Mouse (Mus musculus) induced T-regulatory cell, adult 2 months (primary cell): ENCODE data around the gene Rhot2.

Experiments used
- DNase-seq: peaks from one replicate; pipeline ENCODE4 v3.0.0-alpha.2; 2012; ENCODE audit warnings: low read depth

Gene Rhot2

GRCm38 (mm10) chr17:25844396-25844901, at the start of gene Rhot2:
Gene Rhot2 (minus strand): TSS chr17:25844851.
- peak; percentile 98 for DNase-seq

DNA sequence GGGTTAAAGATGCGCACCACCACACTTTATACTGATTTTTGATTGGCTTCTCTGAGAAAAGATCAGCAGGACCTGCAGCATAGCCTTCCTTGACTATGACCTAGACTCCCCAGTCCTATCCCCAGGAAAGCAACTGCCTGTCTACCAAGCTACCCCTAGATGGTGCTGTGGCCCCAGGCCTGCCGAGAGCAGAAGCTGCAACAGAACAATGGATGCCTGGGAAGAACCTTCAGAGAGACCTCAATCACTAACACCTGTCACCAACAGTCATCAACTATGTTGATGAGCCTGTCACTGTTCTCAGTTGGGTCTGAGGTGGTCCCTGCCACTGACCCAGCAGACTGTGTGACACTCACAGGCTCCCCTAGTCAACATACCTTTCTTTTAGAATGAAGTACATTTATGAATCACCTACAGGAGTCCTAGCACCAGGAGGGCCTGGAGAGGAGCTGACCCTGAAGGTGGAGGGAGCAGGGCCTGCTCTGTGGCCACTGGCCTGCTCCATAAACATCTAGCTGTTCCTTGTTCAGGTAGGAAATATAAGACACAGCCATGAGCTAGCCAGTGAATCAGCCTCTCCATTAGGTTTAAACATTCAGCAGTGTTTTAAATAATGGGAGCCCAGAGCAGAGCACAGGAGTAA, 49.4 kb upstream of the Rhot2 start:
- peak; percentile 77 for DNase-seq

DNA sequence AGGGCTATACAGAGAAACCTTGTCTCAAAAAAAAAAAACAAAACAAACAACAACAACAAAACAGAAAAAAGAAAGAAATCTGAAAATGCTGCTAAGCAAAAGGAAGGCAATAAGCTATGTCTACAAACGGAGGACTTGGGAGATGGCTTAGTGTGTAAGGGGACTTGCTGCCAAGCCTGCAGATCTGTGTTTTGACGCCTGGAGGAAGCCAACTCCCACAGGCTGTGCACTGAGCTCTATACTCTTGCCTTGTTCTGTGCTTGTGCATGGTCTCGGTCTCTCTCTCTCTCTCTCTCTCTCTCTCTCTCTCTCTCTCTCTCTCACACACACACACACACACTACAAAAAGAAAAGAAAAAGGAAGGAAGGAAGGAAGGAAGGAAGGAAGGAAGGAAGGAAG, 44.2 kb upstream of the Rhot2 start:
- no peak for DNase-seq

DNA sequence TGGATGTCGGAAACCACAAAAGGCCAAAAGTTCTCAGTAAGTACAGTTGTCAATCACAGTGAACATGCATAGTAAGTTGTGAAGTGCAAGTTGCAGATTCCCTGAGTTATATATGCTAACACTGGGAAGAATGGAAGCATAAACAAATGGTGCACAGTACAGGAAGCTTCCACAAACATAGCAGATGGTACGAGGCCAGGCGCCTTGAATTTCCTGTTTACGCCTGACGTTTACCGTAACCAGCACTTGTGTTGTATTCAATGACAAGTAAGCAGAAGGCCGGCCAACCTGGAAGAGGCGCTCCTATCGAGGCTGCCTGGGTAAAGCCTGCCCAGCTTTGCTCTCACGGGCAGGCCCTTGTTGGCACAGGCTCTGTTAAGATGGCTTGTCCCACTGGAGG, 42.8 kb upstream of the Rhot2 start:
- DNase-seq = peak; percentile 43

- DNase-seq = no peak
These were observed 42.2 kb upstream of the Rhot2 start for GRCm38 (mm10) chr17:25886806-25887205.

GRCm38 (mm10) chr17:25885636-25886035, 41.0 kb upstream of the Rhot2 start:
- peak; percentile 61 for DNase-seq

DNA sequence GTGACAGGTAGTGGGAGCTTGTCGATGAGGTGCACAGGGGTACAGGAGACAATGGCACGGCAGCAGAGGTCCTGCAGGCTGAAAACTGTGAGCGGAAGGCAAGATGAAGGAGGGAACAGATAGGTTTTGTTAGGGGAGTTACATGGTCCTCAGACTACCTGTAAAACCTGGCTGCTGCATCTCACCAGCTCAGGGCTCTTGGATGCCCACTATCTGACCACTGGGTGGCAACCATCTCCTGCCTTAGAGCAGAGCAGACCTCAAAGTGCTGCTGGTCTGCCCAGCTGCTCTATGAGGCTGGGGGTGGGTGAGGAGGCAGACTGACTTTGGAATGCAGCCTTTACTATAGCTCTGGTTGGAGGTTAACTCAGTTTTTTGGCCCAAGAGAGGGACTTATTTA, 39.2 kb upstream of the Rhot2 start:
- DNase-seq = no peak

DNA sequence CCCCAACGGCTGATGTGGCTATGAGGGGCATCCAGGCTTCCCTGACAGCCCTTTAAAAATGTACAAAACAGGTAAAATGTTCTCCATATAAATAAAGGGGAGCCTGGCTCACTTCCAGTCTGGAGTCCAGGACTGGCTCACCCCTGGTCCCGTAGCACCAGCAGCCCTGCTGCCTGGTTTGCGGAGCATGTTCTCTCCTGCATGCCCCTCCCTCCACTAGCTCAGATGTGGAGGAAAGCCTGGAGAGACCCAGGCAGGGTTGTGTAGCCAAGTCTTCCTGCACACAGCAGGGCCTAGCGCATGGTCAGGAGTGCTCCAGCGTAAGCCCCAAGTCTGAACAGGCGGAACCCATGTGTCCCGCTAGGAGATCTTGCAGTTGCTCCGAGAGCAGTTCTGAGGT, 38.6 kb upstream of the Rhot2 start:
- no peak for DNase-seq

- no peak for DNase-seq
These were observed 37.7 kb upstream of the Rhot2 start for GRCm38 (mm10) chr17:25882306-25882705.

DNA sequence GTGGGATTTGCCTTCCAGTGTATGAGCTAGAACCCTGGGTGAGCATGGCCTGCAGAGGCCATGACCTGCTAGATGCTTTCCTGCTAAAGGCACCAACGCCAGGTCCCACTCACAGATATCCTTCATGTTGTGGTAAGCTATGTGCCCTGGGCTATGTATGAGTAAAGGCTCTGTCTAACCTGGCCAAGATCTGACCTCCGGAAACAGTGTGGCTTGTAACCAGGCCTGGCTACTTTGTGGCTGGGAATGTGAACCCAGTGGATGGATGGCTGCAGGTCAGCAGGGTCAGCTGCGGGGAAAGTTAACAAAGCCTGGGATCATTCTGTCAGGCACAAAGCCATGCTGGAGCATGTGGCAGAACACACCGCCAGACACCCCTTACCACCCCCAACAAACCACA, 37.0 kb upstream of the Rhot2 start:
- no peak for DNase-seq

GRCm38 (mm10) chr17:25880913-25881641, 36.4 kb upstream of the Rhot2 start:
- DNase-seq = no peak

DNA sequence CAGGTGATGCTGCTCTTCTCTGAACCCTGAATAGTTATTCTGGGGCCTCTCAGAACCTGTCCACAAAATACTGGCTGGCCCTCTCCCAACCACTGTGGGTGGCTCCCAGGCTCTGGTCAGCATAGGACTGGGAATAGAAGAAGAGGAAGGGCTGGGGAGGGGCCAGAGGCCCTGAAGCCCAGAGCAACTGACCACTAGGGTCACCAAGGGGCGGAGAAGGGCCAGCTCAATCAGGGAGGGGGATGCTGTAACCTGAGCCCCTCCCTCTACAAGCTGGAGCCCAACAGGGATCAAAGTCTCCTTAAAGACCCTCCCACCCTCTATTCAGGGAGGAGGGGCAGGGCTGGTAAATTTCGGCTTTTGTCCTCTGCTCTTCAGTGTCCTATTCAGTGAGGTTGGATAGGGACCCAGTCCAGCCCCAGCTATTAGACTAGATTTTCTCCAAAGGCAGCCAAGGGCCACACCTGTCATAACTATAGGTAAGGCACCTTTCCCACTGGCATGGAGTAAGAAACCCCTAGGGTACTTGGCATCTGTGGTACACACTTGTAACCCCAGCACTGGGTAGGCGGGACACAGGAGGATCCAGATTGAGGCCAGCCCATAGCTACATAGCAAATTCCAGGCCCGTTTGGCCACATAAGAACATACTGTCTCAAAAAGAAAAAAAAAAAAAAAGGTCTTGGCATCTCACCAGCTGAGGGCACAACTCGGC, 35.7 kb upstream of the Rhot2 start, which contains the start of gene Wfikkn1:
TSS of gene Wfikkn1 (minus strand) at position 663 of the 715 bp plus-strand sequence.
- no peak for DNase-seq

DNA sequence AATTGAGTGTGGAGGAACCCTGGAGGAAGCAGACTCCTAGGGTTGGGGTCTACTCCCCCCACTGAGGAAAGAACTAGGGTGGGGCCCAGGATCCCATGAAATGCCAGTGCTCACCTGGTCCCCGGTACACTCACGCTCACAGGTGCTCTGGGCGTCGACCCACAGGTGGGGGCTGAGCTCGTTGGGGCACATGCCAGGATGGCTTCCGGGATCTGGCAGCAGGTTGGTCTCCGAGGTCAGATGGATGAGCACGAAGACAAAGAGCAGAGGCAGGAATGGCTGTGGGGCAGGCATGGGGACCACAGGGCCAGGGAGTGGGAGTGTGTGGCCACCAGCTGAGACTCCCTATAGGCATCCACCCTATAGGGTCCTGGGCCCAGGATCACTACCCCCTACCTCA, 35.1 kb upstream of the Rhot2 start:
- DNase-seq = no peak

- DNase-seq = no peak
These were observed 34.6 kb upstream of the Rhot2 start for GRCm38 (mm10) chr17:25879261-25879660.

GRCm38 (mm10) chr17:25878611-25879180, 34.0 kb upstream of the Rhot2 start:
- no peak for DNase-seq

DNA sequence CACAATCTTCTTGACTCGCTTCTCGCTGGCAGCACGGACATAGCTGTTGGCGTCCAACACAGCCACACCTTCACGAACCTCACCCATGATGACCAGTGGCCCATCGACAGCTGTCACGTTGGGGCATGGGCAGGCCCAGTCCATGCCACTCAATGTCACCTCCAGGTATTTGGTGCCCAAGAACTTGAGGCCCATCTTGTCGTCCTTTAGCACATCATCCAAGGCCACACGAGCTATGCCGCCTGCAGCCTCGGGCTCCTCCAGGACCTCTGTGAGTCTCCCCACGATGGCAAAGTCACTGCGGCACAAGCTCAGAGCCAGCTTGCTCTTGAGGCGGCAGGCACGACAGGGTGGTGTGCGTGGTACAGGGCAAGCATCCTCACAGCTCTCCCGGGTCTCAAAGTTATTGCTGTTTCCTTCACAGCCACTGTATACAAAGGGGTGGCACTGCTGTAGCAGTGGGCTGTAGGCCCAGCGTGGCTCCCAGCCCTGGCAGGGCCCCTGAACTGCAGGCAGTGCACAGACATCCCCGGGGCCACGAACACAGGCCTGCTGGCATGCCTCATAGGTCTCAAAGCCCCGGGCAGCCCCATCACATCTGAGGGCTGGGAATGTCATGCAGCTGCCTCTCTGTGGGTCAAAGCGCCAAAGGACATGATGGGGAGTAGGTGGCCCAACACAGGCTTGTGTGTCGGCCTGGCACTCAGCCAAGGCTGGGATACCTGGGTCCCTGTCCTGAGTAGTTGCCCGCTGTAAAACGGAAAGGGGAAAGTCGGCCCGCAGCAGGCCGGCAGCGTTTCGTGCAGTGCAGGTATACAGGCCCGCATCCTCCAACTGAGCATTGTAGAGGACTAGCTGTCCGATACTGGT, 33.3 kb upstream of the Rhot2 start:
- DNase-seq = no peak

DNA sequence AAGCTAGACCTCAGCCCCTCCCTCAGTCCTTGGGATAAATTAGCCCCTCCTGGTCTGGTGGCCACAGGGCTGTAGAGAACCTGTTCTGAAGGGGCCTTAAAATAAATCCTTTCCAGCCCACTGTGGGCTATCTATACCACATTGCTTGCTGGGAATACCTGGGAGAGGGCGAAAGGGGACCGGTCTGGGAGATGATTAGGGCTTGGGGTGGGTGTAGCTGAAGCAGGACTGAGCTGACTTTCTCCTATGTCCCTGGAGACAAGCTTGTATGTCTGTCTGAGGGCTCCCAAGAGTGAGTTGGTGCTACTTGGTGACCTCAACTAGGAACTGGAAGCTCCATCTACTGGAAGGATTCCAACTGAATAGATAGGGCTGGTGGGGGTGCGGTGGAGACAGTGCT, 32.4 kb upstream of the Rhot2 start:
- no peak for DNase-seq

- no peak for DNase-seq
These were observed 31.8 kb upstream of the Rhot2 start for GRCm38 (mm10) chr17:25876347-25876915.

DNA sequence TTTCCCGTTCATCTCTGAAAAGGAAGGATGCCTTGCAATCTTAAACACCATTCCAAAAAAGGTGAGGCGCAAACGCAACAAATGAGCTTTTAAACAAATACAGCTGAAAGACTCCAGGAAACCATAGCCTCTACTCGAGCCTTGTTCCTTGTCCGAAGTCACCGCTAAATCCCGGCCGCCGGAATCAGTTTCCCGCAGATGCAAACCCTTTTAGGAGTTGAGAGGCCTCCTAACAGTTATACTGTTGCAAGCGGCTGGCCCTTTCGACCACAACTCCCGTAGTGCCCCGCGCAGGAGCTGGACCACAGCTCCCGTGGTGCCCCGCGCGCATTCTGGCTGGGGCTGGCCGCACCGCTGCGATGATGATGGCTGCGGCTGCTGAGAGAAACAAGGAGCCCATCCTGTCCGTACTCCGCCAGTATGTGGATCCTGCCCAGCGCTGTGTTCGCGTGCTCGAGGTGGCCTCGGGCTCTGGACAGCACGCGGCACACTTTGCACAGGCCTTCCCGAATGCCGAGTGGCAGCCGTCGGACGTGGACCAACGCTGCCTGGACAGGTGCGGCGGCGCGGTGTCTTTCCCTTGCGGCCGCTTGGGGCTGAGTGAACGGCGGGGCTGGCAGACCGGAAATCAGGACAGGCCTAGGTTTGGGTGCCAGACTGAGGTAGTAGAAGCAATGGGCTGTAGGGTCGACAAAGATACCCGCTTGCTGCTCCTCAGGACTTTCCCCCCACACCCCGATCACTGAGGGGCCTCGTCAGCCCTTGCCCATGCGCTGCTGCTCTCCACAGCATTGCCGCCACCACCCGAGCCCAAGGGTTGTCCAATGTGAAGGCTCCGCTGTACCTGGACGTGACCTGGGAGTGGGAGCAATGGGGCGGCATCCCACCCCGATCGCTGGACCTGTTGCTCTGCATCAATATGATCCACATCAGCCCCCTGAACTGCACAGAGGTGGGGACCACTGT, 30.8 kb upstream of the Rhot2 start:
- DNase-seq = peak; percentile 88

GRCm38 (mm10) chr17:25874721-25875170, 30.1 kb upstream of the Rhot2 start, which contains the start of gene Mettl26:
Gene Mettl26 (plus strand): TSS chr17:25875074.
- DNase-seq = peak; percentile 96
